Mouse (Mus musculus) myocyte (in vitro differentiated cells): Measurements from ENCODE around the gene Tram2.

Experiments
- CEBPB ChIP-seq: IDR thresholded peaks from 2 replicates; pipeline ENCODE4 v1.6.1; 2011; ENCODE audit warnings: mild to moderate bottlenecking, moderate library complexity; ENCODE audit not compliant: poor library complexity, insufficient read depth, severe bottlenecking
- MAX ChIP-seq: IDR thresholded peaks from one replicate; pipeline ENCODE4 v1.6.1; 2011; ENCODE audit warnings: low read depth, mild to moderate bottlenecking, control low read depth
- MYOD1 ChIP-seq, 3 experiments: IDR thresholded peaks; one replicate each; pipeline ENCODE4 v1.6.1; 2011; ENCODE audit warnings: control low read depth in 2 of 3, low read depth in 2 of 3, mild to moderate bottlenecking in 2 of 3, moderate library complexity in 1 of 3; ENCODE audit not compliant: insufficient read length in 2 of 3, control insufficient read depth in 1 of 3
- POLR2A ChIP-seq: IDR thresholded peaks from one replicate; pipeline ENCODE4 v1.6.1; 2011; ENCODE audit warnings: low read depth, mild to moderate bottlenecking, control low read depth, moderate library complexity; ENCODE audit not compliant: insufficient read length
- POLR2AphosphoS2 ChIP-seq: IDR thresholded peaks from one replicate; pipeline ENCODE4 v1.6.1; 2011; ENCODE audit warnings: low read depth, control low read depth; ENCODE audit not compliant: insufficient read length
- SRF ChIP-seq: IDR thresholded peaks from one replicate; pipeline ENCODE4 v1.6.1; 2011; ENCODE audit warnings: low read depth; ENCODE audit not compliant: control insufficient read depth, insufficient read length
- TCF12 ChIP-seq: IDR thresholded peaks from one replicate; pipeline ENCODE4 v1.6.1; 2011; ENCODE audit warnings: mild to moderate bottlenecking, control low read depth; ENCODE audit not compliant: poor library complexity, insufficient read depth, severe bottlenecking
- TCF3 ChIP-seq: IDR thresholded peaks from one replicate; pipeline ENCODE4 v1.6.1; 2011; ENCODE audit warnings: low read depth, control low read depth; ENCODE audit not compliant: insufficient read length
- USF1 ChIP-seq: IDR thresholded peaks from one replicate; pipeline ENCODE4 v1.6.1; 2011; ENCODE audit warnings: low read depth, mild to moderate bottlenecking, control low read depth, moderate library complexity

GRCm38 (mm10) chr1:21052608-21053007 lies 26.4 kb downstream of the Tram2 start:
- TF ChIP-seq POLR2A = no peak
- TF ChIP-seq CEBPB = no peak
- no peak for TF ChIP-seq SRF
- TF ChIP-seq USF1 = no peak
- TF ChIP-seq TCF3 = no peak
- peak; percentile 26 to 77 (median 61) for TF ChIP-seq MYOD1 (IDR thresholded peaks at IDR 0.05; ENCODE audit: control insufficient read depth in 1 of 3, insufficient read length in 2 of 3, low read depth in 2 of 3)
- TF ChIP-seq POLR2AphosphoS2 = no peak
- no peak for TF ChIP-seq MAX
- peak; percentile 74 for TF ChIP-seq TCF12
